Mouse (Mus musculus) macrophage (primary cell): ENCODE results near the gene Fitm1. TPM values are rescaled to one million over a fixed set of nuclear protein-coding genes. Genes with fewer than 3 reads are reported as not detected.

Source experiments
- H3K27ac ChIP-seq: fragments of 350-480 bp; formaldehyde crosslinking; 2 replicates; pipeline ENCODE4 v1.9.0; 2021
- H3K36me3 ChIP-seq: fragments of 350-480 bp; formaldehyde crosslinking; 2 replicates; pipeline ENCODE4 v1.9.0; 2021; ENCODE audit errors: inconsistent target
- H3K4me3 ChIP-seq: fragments of 350-480 bp; formaldehyde crosslinking; 2 replicates; pipeline ENCODE4 v1.9.0; 2021; ENCODE audit errors: inconsistent target
- H3K79me2 ChIP-seq: fragments of 350-480 bp; formaldehyde crosslinking; 2 replicates; pipeline ENCODE4 v1.9.0; 2021; ENCODE audit errors: inconsistent target
- WGBS: methylation state at CpG from one replicate; pipeline ENCODE4 v1.1.7; 2026; ENCODE audit warnings: inconsistent platforms; ENCODE audit not compliant: missing documents; 5-methylcytosine and 5-hydroxymethylcytosine counted together
- polyA plus RNA-seq: library from polyadenylated mRNA; stranded (reverse); fragments of 250-400 nt; gene quantifications from 3 replicates; pipeline ENCODE4 v1.2.4, GENCODE M21; 2018; ENCODE audit warnings: inconsistent platforms

Fitm1 gene
- polyA plus RNA-seq, 1 experiment from 2014 or later = not detected

GRCm38 (mm10) chr14:55618486-55619195 is 43.2 kb downstream of the Fitm1 start:
- H3K27ac ChIP-seq = no peak overlapping the region
- H3K36me3 ChIP-seq = no peaks in the 10 kb centered on the region
- no peak overlapping the region for H3K4me3 ChIP-seq
- 15% methylated on average over 21 of the region's 22 CpGs for WGBS
- H3K79me2 ChIP-seq = no peaks in the 10 kb centered on the region

Other genes with a start within 250 kb of the Fitm1 start
- 25.0 to 28.5 TPM (median 26.3 TPM) in 3 replicates for gene Dhrs4, start 96.9 kb upstream of the Fitm1 start, polyA plus RNA-seq
- 0.04 to 0.05 TPM in 2 of 3 replicates, not detected in the other for gene Carmil3, start 85.0 kb upstream of the Fitm1 start, polyA plus RNA-seq
- not detected in 3 replicates for gene Cpne6, start 65.2 kb upstream of the Fitm1 start, polyA plus RNA-seq
- gene Nrl, start 50.6 kb upstream of the Fitm1 start, polyA plus RNA-seq = not detected in 3 replicates
- gene Pck2, start 35.4 kb upstream of the Fitm1 start, polyA plus RNA-seq = 5.9 to 15.5 TPM (median 7.9 TPM) in 3 replicates
- gene Dcaf11, start 15.6 kb upstream of the Fitm1 start, polyA plus RNA-seq = 44.4 to 59.1 TPM (median 44.6 TPM) in 3 replicates
- 0.86 TPM in 1 of 3 replicates, not detected in the others for gene A730061H03Rik, start 15.2 kb upstream of the Fitm1 start, polyA plus RNA-seq
- gene Psme1, start 2.5 kb downstream of the Fitm1 start, polyA plus RNA-seq = 213 to 335 TPM (median 292 TPM) in 3 replicates
- 11.9 to 22.1 TPM (median 17.9 TPM) in 3 replicates for gene Emc9, start 9.7 kb downstream of the Fitm1 start, polyA plus RNA-seq
- gene Psme2, start 15.5 kb downstream of the Fitm1 start, polyA plus RNA-seq = 172 to 350 TPM (median 300 TPM) in 3 replicates
- 16.3 to 31.6 TPM (median 19.7 TPM) in 3 replicates for gene Rnf31, start 16.1 kb downstream of the Fitm1 start, polyA plus RNA-seq
- gene Irf9, start 28.0 kb downstream of the Fitm1 start, polyA plus RNA-seq = 57.2 to 69.1 TPM (median 61.1 TPM) in 3 replicates
- not detected in 3 replicates for gene Rec8, start 42.4 kb downstream of the Fitm1 start, polyA plus RNA-seq
- 18.4 to 47.7 TPM (median 21.3 TPM) in 3 replicates for gene Ipo4, start 60.3 kb downstream of the Fitm1 start, polyA plus RNA-seq
- 0.29 to 1.2 TPM (median 1.1 TPM) in 3 replicates for gene Gm49378, start 62.3 kb downstream of the Fitm1 start, polyA plus RNA-seq
- gene Tm9sf1, start 68.2 kb downstream of the Fitm1 start, polyA plus RNA-seq = 35.2 to 63.2 TPM (median 58.1 TPM) in 3 replicates
- gene Tssk4, start 74.6 kb downstream of the Fitm1 start, polyA plus RNA-seq = 0.34 TPM in 1 of 3 replicates, not detected in the others
- gene Mdp1, start 84.9 kb downstream of the Fitm1 start, polyA plus RNA-seq = 25.4 to 29.3 TPM (median 26.3 TPM) in 3 replicates
- gene Gmpr2, start 96.3 kb downstream of the Fitm1 start, polyA plus RNA-seq = 27.4 to 36.4 TPM (median 34.4 TPM) in 3 replicates
- 136 to 262 TPM (median 187 TPM) in 3 replicates for gene Nedd8, start 96.5 kb downstream of the Fitm1 start, polyA plus RNA-seq
- 9.0 to 10.5 TPM (median 10.4 TPM) in 3 replicates for gene Tinf2, start 106.2 kb downstream of the Fitm1 start, polyA plus RNA-seq
- gene Tgm1, start 138.3 kb downstream of the Fitm1 start, polyA plus RNA-seq = 1.2 to 4.3 TPM (median 3.6 TPM) in 3 replicates
- gene Rabggta, start 146.6 kb downstream of the Fitm1 start, polyA plus RNA-seq = 7.5 to 16.7 TPM (median 12.4 TPM) in 3 replicates
- gene Dhrs1, start 170.1 kb downstream of the Fitm1 start, polyA plus RNA-seq = 63.5 to 108 TPM (median 106 TPM) in 3 replicates
- 9.3 to 22.6 TPM (median 12.9 TPM) in 3 replicates for gene Nop9, start 170.1 kb downstream of the Fitm1 start, polyA plus RNA-seq
- gene Cideb, start 182.8 kb downstream of the Fitm1 start, polyA plus RNA-seq = 0.22 to 0.72 TPM (median 0.41 TPM) in 3 replicates
- 0.10 TPM in 1 of 3 replicates, not detected in the others for gene Ltb4r2, start 185.8 kb downstream of the Fitm1 start, polyA plus RNA-seq
- gene Ltb4r1, start 190.3 kb downstream of the Fitm1 start, polyA plus RNA-seq = 0.25 to 0.33 TPM (median 0.32 TPM) in 3 replicates
- gene Adcy4, start 208.5 kb downstream of the Fitm1 start, polyA plus RNA-seq = 0.04 to 0.07 TPM in 2 of 3 replicates, not detected in the other
- 11.7 to 24.6 TPM (median 17.7 TPM) in 3 replicates for gene Ripk3, start 213.2 kb downstream of the Fitm1 start, polyA plus RNA-seq
- not detected in 3 replicates for gene Nfatc4, start 247.5 kb downstream of the Fitm1 start, polyA plus RNA-seq